Mouse (Mus musculus) heart, adult 11 months (tissue): ENCODE measurements at regions not wholly inside any gene's neighbourhood (a gene's known extent, or its start where the extent isn't known, plus 50 kb on each side); places are given as distances from the start of the nearest gene placed in this dataset.

Experiments
- DNase-seq: peaks from one replicate; pipeline ENCODE4 v3.0.0; 2022

GRCm38 (mm10) chr8:115897086-115897485, 189.5 kb upstream of the Maf start:
- no peak for DNase-seq

GRCm38 (mm10) chr8:115896066-115896465, 188.5 kb upstream of the Maf start:
- DNase-seq: no peak

- peak; percentile 40 for DNase-seq
Measured at GRCm38 (mm10) chr8:115888278-115888677, 180.7 kb upstream of the Maf start.

GRCm38 (mm10) chr8:115885121-115885743, 177.6 kb upstream of the Maf start:
- DNase-seq: peak; percentile 51

GRCm38 (mm10) chr8:115883808-115884207, 176.2 kb upstream of the Maf start:
- peak; percentile 29 for DNase-seq

GRCm38 (mm10) chr8:115881881-115882280, 174.3 kb upstream of the Maf start:
- peak; percentile 52 for DNase-seq

- DNase-seq: peak; percentile 69
Measured at GRCm38 (mm10) chr8:115874789-115875188, 167.2 kb upstream of the Maf start.

GRCm38 (mm10) chr8:115871381-115871780, 163.8 kb upstream of the Maf start:
- DNase-seq: no peak

GRCm38 (mm10) chr8:115861381-115861780, 153.8 kb upstream of the Maf start:
- DNase-seq: no peak

- DNase-seq: peak; percentile 95
Measured at GRCm38 (mm10) chr8:115859406-115859805, 151.8 kb upstream of the Maf start.

- peak; percentile 55 for DNase-seq
Measured at GRCm38 (mm10) chr8:115856816-115857215, 149.2 kb upstream of the Maf start.

GRCm38 (mm10) chr8:115855934-115856629, 148.5 kb upstream of the Maf start:
- peak; percentile 73 for DNase-seq

GRCm38 (mm10) chr8:115854209-115854900, 146.8 kb upstream of the Maf start:
- peak; percentile 92 for DNase-seq

GRCm38 (mm10) chr8:115850552-115850951, 143.0 kb upstream of the Maf start:
- DNase-seq: no peak

GRCm38 (mm10) chr8:115833391-115833790, 125.8 kb upstream of the Maf start:
- DNase-seq: peak; percentile 81

- peak; percentile 54 for DNase-seq
Measured at GRCm38 (mm10) chr8:115831675-115832074, 124.1 kb upstream of the Maf start.

GRCm38 (mm10) chr8:115830012-115830662, 122.5 kb upstream of the Maf start:
- peak; percentile 22 for DNase-seq

GRCm38 (mm10) chr8:115826516-115826915, 118.9 kb upstream of the Maf start:
- DNase-seq: peak; percentile 60

- peak; percentile 73 for DNase-seq
Measured at GRCm38 (mm10) chr8:115825899-115826502, 118.4 kb upstream of the Maf start.

- no peak for DNase-seq
Measured at GRCm38 (mm10) chr8:115824478-115824785, 116.8 kb upstream of the Maf start.

GRCm38 (mm10) chr8:115823673-115824477, 116.3 kb upstream of the Maf start:
- peak; percentile 19 for DNase-seq

GRCm38 (mm10) chr8:115813426-115813825, 105.8 kb upstream of the Maf start:
- no peak for DNase-seq
